Mouse (Mus musculus): ENCODE results near the gene Prdx2.
A peak's percentile ranks its signal among the peaks of the same experiment; 100 is the strongest.

The Prdx2 gene

DNA sequence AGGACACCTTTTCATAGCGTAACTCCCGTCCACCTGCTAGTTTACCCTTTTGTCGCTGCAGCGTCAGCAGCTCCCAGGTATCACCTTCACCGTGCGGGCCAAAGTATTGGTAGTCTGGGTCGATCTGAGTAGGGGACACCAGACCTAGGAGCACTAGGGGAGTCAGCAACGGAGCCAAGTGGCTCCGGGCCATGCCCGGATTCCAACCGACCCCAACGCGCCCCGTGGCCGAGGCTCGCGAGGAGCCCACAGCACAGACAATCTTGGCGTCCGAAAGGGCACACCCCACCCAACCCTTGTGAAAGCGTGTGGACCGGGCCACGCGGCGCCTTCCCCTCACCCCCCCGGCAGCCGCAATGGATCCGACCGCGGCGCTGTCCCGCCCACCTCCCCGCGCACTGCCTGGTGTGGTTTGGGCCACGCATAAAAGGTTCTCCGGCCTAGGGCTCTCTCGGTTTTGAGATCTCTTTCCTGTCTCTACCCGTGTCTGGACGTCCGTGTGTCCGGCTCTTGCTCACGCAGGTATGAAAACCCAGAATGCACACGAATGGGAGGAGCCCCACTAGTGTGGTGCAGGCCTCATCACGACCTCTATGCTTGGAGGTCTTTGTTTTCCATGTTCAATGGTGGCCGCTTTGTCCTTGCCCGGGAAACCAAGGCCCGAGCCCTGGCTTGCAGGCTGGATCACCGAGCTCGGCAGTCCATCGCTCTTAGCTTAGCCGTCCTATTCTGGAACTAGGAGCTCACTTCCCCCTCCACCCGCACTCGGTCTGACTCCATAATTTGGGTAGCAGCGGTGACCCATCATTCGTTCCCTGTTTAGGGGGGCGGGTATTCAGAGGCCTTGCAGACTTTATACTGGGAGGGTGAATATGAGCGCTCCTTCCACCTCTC, at the start of gene Prdx2, which contains the start of the genes Gm49661 and Rnaseh2a:
Gene Prdx2, plus strand, starts transcription at position 347 of the 894 bp plus-strand sequence.
Gene Gm49661, minus strand, starts transcription at position 193 of the 894 bp plus-strand sequence.
Gene Rnaseh2a, minus strand, starts transcription at position 527 of the 894 bp plus-strand sequence.
- peak; percentile 83 for DNase-seq (ENCODE audit: low read depth, low spot score)

- no peak for DNase-seq (ENCODE audit: low read depth, low spot score)
Observed at GRCm38 (mm10) chr8:84921596-84921995, 47.8 kb upstream of the Prdx2 start.

- no peak for DNase-seq (ENCODE audit: low read depth, low spot score)
Observed at GRCm38 (mm10) chr8:84925557-84925956, 43.8 kb upstream of the Prdx2 start.

DNA sequence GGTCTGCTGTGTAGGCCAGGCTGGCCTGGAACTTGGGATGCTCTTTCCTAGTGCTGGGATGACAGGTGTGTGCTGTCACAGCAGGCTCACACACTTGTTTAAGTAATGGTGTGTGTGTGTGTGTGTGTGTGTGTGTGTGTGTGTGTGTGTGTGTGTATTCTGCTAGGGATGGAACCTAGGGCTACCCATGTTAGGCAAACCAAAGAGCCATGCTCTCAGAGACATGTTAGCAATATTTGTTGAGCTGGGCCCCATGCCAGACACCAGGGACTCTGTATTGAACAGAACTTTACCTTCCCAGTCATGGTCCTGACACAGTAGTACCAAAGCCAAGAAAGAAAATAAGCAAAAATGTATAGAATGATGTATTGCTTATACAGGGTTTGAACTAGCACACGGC, 41.9 kb upstream of the Prdx2 start:
- DNase-seq (ENCODE audit: low read depth, low spot score), result no peak

DNA sequence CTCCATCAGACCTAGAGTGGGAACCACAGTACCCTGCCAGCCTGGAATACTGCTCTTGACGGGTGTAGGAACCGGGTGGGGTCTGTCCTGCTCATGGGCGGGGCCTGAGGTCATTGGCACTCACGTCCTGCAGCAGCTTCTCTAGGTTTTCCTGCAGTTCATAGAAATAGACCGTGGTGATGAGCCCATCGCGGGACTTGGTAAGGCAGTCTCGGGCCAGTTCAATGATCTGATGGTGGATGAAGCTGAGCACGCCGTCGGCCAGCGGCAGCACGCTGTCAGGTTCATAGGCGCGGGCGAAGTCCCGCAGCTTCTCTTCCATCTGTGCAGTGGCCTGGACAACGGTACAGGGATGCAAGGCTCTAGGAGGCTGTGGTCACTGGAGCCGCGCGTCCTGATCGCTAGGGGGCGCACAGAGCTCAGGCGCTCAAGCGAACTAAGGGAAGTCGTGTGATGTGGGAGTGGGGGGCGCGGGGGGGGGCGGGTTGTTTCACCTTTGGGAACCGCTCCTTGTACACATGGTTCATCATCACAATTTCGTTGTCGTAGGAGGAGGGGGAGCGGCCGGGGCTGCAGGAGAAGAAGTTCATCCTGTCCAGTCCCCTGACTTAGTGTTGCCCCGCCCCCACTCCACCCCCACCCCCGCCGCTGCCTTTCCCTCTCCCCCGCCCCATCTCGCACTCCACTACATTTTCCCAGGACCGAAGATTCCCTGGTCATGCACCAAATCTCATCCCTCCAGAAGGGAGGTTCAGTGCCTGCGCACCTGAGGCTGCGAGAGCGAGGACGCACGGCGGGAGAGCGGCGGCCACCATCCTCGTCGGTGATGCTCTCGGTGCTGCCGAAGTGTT, 40.7 kb upstream of the Prdx2 start:
- DNase-seq (ENCODE audit: low read depth, low spot score), result peak; percentile 73

- DNase-seq (ENCODE audit: low read depth, low spot score), result no peak
Observed at GRCm38 (mm10) chr8:84930582-84930981, 38.8 kb upstream of the Prdx2 start.

GRCm38 (mm10) chr8:84933767-84934559, 35.4 kb upstream of the Prdx2 start:
- DNase-seq (ENCODE audit: low read depth, low spot score), result no peak

GRCm38 (mm10) chr8:84934860-84935259, 34.5 kb upstream of the Prdx2 start:
- peak; percentile 93 for DNase-seq (ENCODE audit: low read depth, low spot score)

DNA sequence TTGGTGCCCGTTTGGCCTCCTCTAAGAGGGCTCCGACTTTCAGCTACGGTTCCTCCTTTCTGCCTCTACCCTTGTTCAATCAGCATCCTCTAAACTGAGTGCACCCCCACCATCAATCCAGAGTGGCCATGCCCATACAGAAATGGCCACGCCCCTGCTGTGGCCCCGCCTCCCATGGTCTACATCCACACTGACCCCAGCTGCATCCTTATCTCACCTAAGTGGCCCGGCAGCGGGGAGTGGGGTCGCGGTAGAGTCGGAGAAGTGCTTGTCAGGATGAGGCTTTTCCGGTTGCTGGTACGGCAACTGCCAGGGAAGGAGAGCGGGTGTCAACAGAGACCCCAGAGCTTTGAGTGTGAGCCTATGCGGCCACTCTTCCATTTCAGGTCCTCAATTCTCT, 33.9 kb upstream of the Prdx2 start:
- DNase-seq (ENCODE audit: low read depth, low spot score), result no peak

GRCm38 (mm10) chr8:84936041-84936961, 33.1 kb upstream of the Prdx2 start:
- no peak for DNase-seq (ENCODE audit: low read depth, low spot score)

DNA sequence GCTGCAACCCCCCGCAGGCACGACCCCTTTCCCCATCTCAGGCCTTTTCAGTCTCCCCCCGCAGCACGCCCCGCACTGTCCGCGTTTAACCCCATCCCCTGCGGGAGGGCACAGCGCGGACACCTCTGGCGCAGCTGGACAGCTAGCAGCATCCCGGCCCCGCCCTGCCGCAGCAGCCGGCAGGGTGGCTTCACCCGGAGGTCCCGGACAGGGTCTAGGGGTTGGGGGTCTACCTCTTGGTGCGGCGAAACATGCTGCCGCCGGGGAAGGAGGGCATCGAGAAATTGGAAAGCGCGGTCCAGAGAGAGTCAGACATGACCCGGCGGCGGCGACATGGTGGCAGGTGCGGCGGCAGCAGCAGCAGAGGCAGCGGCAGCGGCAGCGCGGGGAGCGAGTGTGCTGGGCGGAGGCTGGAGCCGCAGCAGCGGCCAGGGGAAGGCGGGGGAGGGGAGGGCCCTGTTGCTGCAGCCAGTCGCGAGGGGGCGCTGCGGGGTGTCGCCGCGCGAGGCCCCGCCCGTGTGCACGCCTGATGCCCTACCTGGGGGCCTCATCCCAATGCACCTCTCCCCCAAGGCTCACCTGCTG, 32.3 kb upstream of the Prdx2 start, which contains the start of gene Mast1:
Gene Mast1, minus strand, starts transcription at position 398 of the 585 bp plus-strand sequence.
- DNase-seq (ENCODE audit: low read depth, low spot score), result peak; percentile 78

DNA sequence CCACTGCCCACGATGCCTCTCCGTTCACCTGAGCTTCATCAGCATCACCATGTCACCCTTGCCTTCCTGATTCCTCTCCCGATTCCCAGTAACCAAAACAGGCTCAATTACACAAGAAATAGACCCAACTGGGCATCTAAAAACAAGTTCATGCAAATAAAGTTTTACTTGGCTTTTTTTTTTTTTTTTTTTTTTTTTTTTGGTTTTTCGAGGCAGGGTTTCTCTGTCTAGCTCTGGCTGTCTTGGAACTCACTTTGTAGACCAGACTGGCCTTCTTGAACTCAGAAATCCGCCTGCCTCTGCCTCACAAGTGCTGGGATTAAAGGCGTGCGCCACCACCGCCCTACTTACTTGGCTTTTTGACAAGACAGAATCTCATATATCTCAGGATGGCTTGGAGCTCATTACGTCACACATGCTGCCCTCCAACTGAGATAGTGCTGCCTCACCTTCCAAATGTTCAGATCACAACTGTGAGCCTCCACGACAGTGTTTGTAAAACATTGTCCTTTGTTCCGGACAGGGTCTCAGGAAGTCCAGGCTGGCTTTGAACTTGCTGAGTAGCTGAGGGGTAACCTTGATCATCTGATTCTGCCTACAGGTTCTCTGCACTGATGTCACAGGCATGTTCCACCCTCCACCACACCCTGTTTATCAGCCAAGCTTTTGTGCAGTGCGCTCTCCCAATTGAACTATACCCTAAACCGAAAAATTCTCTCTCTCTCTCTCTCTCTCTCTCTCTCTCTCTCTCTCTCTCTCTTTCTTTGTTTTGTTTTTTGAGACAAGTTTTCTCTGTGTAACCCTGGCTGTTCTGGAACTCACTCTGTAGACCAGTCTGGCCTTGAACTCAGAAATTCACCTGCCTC, 31.5 kb upstream of the Prdx2 start:
- no peak for DNase-seq (ENCODE audit: low read depth, low spot score)

DNA sequence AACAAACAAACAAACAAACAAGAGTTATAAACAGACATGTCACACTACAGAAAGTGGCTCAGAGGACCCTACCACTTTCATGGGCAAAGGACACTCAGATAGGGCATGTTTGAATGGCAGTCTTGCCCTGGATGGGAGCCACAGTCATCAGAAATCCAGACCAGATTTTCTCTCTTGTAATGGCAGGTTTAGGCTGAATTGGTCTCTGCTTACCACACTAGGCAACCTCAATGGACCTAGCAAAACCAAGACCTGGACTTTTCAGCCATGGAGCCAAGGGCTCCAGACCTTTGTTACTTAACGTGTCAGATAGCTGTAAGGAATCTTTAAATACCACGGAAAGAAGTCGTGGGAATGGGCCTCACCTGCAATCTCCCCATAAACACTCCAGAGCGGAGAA, 25.7 kb upstream of the Prdx2 start:
- no peak for DNase-seq (ENCODE audit: low read depth, low spot score)

DNA sequence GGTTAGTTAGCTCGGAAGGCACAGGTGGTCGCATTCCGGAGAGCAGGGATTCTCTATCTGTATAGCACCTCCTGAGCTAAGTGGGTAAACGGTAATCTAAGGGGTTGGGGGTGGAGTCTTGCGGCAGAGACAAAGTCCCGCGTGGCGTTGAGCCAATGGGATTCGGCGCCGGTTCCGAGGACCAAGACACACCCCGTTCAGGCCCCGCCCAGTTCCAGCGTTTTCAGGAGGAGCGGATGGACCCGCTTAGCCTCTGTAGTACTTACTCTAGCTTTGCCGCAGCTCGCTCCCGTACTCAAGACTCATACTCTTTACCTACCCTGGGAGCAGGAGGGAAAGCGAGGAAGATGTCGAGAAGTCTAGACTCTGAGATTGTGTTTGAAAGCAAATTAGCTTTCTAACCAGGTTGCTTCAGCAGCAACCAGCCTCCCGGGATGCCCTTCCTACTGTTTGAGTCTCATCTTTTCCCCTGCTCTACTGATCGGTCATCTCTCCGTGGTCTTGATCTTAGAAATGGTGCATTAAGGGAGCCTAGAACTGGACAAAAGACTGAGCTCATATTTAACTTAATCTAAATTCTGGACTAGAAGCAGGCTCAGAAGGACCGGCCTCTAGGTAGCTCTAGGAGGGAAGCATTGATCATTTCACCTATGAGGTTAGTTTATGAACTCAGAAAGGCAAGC, 24.8 kb upstream of the Prdx2 start:
- peak; percentile 93 for DNase-seq (ENCODE audit: low read depth, low spot score)

DNA sequence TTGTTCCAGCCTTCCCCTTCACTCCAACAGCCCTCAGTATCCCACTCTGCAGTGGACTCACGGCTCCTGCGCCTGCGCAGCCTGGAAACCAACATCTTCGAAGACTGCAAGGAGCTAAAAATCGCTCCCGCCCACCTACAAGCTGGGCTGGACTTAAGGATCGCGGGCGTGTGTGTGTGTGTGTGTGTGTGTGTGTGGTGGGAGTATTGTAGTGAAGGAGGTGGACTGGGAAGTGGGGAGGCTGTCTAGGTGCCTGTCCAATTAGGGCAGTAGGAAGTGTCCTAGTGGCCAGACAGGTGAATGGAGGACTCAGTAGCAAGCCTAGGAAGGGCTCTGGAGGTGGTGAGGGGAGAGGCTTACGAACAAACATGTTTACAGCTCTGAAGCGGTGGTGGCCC, 24.2 kb upstream of the Prdx2 start:
- no peak for DNase-seq (ENCODE audit: low read depth, low spot score)

GRCm38 (mm10) chr8:84945633-84946527, 23.5 kb upstream of the Prdx2 start:
- peak; percentile 73 for DNase-seq (ENCODE audit: low read depth, low spot score)

DNA sequence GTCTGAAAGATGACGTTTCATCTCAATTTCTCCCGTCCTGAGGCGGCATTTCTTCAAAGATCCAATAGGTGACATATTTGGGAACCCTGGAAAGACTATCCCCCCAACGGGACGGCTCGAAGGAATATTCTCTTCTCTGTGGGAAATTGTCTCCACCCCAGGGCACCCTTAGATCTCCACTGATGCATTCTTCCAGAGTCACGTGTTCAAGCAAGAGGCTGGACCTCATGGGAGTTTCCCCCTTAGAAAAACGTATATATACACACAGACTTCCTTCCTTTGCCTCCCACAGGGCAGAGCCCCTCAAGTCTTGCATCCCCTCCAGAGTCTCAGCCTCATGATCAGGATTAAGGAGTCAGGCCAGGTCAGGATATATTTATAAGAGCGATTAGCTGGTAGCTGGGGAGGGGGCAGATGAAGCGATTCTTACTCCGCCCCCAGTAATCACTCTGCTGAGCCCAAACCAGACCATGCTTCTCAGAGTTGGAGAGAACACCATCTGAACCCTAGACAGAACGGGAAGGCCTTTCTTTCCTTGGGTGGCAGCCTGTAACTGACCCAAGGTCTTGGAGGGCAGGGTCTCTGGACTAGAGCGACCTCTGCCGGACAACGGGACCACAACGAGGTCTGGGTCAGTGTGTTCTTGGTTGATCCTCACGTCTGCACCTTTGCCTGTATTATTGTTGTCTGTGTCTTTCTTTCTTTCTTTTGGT, 22.7 kb upstream of the Prdx2 start, which contains the start of gene Rtbdn:
Gene Rtbdn, plus strand, starts transcription at position 464 of the 713 bp plus-strand sequence.
- DNase-seq (ENCODE audit: low read depth, low spot score), result no peak

Data from R1 (cell line).